Mouse (Mus musculus): Measurements from ENCODE around the gene Gm45808.

The Gm45808 gene

DNA sequence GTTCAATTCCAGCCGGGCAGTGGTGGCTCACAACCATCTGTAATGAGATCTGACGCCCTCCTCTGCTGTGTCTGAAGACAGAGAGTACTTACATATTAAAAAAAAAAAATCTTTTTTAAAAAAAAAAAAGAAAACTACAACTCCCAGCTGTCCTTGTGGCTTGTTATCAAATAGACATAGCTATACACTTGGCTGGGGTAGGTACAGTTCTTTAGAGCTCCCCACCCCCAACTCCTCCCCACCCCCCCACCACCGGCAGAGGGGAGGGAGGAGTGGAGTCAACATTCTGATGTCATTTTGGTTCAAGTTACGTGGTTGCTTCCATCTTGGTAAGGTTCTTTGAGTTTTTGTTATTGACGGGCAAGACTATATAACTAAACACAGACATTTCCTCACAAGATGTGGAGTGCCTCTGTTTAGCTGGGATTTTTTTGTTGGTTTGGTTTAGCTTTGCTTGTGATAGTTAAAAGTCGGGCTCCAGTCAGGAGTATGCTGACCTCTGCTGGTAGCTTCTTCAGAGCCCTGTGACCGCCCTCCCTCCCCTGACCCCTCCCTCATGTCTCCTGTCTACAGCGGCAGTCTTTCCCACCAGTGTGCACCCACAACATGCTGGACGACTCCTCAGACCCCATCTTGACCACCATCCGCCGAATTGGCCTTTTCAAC, 39.2 kb downstream of the Gm45808 start:
- DNase-seq: no peak

DNA sequence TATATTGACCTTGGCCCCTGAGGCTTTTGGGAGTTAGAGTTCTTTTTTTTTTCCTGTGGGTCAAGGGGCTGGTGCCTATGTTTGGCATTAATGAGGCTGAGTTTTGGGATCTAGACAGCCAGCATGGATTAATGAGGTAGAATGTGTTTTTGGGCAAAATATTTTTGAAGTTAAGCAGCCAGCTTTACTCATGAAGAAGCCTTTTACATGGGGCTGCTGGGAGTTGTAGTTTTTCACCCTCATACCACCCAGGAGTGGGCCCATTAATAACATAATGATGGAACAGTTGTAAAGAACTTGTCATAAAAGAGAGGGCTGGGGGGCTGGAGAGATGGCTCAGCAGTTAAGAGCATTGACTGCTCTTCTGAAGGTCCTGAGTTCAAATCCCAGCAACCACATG, 40.0 kb downstream of the Gm45808 start:
- DNase-seq: no peak

DNA sequence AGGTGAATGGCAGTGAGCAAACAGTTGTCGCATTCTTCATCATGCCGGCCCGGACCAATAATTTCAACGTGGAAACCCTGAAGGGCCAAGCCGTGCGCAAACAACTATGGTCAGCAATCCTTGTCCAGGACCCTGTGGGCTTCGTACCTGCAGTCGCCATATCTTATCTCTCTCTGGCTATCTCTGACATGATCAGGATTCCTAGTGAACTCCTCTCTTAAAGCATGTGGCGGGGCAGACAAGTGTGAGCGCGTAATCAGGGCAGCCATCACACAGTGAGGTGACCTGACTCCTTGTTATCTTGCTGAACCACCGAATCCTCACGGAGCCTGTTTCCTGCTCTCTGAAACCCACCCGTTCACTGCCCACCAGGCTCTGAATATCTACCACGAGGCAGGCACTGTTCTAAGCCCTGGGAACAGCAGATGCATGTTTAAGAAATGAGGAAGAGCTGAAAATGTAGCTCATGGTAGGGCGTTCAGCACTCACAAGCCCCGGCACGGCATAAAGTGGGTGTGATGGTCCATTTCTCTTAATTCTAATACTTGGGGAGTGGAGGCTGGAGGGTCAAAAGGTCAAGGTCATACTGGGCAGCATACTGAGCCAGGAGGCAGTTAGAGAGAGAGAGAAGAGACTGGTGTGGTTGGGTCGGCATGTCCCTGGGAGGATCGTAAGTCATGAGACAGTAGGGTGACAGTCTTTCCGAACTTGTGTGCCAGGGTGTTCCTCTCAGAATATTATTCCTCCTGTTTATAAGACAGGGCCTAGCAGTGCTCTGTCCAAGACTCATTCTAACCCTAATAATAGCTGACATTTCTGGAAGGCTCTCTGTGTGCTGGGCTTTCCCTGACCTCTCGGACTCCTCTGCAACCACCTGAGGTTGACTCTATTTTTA, 42.8 kb downstream of the Gm45808 start:
- no peak for DNase-seq

DNA sequence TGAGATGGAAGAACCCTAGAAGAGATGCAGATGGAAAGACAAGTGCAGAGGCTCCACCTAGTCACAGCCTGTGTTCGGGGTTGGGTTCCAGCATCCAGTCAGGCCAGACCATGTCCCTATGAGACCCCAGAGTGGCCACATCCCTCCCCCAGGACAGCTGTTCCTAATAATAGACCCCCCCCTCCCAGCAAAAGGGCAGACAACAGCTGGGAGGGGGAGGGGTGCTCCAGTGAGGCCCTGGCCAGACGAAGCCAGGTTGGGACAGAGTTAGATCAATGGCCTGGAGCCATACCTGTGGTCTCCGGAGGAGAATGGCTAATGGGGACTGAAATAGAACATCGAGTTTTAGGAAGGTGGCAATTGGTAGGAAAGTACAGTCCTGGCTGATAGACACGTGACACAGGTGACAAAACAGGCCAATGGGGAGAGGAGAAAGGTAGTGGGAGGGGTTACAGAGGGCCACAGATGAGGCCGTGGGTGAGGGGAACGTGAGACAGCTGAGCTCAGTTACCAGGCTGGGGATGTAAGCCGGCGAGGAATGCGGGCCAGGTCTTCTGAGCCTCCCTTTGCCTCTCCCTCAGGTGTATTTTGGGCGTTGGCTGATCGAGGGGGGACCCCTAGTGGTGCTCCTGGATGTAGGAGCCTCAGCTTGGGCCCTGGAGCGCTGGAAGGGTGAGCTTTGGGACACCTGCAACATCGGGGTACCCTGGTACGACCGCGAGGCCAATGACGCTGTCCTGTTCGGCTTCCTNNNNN, 48.9 kb downstream of the Gm45808 start, which contains the start of gene Ruvbl2:
TSS of gene Ruvbl2 (minus strand) at position 576 of the 756 bp plus-strand sequence.
- peak; percentile 44 for DNase-seq

DNA sequence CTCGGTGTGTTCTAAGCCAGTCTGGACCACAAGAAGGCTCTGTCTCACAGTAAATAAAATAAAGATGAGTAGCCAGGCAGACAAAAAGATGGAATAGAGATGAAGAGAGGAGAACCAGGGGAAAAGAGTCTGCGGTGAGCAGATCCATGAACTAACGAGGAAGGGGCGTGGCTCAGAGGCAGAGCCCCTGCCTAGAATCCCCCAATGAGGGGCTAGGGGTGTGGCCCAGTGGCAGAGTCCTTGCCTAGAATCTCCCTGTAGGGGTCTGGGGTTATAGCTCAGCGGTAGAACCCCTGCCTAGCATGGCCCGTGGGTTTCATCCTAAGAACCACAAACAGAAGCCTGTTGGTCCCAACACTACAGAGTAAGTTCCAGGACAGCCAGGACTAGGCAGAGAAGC, 49.6 kb downstream of the Gm45808 start:
- no peak for DNase-seq

DNA sequence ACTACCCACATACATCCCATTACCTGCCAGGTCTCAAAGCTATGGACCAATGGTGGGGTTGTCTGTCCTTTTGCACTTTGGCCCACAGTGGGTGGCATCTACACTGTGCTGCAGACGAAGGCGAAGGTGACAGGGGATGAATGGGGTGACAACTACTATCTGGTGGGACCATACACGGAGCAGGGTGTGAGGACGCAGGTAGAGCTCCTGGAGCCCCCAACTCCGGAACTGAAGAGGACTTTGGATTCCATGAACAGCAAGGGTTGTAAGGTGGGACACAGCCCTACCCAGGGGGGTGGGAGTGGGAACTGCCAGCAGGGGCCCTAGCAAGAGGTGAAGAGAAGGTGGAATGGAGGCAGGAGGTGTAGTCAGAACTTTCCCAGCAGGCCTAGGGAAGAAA, 50.2 kb downstream of the Gm45808 start:
- no peak for DNase-seq

DNA sequence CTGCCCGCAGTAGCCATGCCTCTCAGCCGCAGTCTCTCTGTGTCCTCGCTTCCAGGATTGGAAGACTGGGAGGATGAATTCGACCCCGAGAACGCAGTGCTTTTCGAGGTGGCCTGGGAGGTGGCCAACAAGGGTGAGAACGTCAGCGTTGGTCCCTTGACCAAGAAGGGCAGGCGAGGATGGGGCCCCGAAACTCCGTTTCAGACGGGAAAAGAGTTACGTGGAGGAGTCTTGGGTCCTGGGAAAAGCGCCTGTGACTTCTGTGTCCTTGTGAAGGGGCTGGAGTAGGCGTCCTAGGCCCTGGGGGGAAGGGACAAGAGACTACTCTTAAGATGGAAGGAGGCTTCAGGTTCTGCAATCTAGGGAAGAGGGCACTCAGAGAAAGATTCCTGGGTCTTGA, 51.6 kb downstream of the Gm45808 start:
- DNase-seq: no peak

DNA sequence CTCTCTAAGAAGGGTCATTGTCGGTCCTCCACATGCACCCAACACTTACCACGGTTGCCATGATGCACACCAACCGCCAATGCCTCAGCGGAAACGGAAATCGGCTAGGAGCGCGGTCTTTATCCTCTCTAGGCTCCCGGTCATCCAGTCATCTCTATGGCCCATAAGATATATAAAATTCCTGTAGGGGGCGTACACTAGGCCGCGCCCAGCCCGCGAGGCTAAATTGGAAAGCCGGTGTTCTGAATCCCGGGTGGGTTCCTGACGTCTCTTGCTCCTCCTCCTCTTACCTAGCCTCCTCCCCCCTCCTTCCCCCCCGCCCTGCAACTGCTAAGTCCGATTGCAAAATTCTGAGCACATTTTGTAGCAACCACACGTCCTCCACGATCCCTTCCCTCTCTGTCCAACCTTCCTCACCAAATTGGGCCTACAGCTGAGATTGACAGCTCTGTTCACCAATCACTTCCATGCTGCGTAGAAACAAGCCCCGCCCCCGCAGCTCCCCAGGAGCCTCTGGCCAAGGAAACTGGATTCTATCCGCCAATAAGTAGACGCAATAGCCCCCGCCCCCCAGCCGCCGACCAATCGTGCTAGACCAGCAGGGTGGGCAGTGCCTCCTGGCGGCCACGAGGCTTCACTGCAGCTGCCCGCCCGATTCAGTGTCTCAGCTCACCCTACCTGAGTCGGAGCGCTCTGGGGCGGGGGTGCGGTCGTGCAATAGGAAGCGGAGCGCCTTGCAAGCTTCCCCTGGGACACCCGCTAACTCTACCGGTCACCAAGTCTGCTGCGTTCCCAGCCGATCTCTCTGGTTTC, 52.2 kb downstream of the Gm45808 start, which contains the start of gene Gys1:
TSS of gene Gys1 (plus strand) at position 642 of the 813 bp plus-strand sequence.
- peak; percentile 100 for DNase-seq

DNA sequence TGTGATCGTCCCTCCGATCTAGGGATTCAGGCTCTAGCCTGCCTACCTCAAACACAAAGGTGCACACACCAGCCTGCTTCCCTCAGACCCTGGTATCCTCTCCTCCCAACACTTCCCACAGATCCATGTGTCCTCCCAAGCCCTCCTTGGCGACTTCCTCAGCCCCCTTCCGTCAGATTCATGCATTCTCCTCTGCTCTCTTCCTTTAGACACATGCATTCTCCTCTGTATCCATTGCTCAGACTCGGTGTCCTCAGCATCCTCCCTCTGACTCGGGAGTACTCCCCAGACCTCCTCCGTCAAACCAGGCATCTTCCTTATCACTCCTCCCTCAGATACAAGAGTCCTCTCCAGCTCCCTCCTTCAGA, 52.8 kb downstream of the Gm45808 start:
- no peak for DNase-seq

DNA sequence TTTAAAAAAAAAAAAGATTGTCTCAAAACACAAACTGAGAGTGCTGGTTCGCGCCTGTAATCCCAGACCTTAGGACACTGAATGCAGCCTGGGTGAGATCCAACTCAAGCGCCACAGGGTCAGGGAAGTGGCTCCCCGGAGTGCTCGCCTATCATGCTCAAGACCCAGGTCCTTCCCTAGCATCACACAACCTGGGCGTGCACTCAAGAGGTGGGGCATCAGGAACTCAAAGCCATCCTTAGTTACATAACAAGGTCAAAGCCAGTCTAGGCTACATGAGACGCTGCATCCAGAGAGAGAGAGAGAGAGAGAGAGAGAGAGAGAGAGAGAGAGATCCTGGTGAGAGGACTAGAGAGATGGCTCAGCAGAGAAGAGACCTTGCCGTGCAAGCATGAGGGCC, 60.1 kb downstream of the Gm45808 start:
- no peak for DNase-seq

DNA sequence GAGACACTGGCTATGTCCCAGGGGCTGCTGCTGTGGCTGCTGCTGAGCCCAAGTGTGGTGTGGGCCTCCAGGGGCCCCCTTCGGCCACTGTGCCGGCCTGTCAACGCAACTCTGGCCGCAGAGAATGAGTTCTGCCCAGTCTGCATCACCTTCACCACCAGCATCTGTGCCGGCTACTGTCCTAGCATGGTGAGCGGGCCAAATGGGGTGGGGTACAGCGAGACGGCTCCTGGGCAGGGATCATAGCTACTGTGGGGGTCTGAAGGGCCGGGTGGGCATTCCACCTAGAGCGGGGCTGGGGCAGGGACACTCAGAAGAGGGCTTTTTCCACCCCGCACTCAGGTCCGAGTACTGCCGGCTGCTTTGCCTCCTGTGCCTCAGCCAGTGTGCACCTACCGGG, 65.4 kb downstream of the Gm45808 start:
- DNase-seq: no peak

DNA sequence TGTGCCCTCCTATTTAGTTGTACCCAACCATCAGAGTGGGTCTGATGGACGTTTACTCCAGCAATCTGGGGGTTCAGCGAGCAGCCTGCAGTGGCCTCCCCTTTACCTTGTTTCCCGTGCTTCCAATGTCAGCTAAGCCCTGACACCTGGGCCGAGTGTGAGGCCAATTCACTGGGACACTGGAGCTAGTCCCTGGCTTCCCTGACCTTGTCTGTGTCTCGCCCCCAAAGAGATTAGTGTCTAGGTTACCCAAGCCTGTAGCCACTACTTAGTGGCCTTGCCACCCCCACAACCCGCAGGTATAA, 66.0 kb downstream of the Gm45808 start, which contains the start of gene Lhb:
TSS of gene Lhb (plus strand) at position 206 of the 305 bp plus-strand sequence.
- DNase-seq: no peak

DNA sequence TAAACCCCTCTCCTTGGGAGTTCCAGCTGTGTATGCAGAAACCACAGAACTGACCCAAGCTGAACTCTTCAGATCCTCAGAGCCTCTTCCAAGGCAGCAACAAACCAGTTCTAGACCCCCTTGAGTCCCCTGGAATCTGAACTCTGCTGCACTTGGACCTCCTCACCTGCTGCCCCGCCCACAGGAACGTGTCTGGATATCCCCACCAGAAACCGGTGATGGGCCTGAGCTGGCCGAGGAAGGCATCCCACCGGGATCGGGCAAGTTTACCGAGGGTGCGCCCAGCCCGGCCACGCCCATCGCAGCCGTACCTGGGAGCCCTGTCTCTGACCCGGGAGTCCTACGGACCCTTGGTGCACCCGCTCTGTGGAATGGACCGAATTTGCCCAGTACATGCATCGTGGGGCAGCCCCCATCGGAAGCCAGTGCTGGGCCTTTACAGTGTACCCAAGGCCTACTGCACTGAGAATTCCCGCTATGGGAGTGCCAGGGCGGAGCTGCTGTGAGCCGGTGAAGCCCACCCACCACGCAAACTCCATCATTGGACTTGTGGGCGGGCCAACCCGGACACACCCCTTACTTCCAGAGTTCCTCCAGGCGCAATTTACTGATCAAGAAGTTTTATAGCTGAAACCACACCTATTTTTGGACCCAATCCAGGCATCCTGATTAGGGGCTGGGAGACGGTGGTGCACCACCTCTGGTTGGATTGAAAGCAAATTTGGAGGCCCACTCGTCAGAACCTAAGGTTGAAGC, 66.6 kb downstream of the Gm45808 start:
- no peak for DNase-seq

DNA sequence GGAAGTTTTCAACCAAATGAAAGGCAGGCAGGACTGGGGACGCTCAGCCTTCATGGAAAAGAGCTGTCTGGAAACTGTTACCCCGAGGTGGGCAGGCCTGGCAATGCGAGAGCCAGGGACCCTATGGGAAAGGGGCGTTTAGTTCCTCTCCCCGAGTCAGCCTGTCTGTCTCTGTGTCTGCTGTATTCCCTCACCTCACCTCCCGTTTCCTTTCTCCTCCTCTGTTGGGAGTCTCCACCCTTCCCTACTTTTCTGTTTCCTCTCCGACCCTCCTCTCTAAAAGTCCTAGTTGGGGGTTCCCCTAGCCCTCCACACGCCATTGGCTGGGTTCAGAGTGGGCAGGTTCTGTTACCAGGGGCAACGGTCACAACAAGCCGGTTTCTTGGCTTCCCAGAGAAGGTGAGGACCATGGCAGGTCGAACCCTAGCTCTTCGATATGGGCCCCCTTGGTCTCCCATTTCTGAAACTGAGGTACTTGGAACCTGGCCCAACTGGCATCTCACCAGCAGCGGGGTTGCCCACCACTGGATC, 68.6 kb downstream of the Gm45808 start:
- DNase-seq: no peak
